14 mouse cellular contexts compared by ENCODE assay signal in the genomic region with DNA sequence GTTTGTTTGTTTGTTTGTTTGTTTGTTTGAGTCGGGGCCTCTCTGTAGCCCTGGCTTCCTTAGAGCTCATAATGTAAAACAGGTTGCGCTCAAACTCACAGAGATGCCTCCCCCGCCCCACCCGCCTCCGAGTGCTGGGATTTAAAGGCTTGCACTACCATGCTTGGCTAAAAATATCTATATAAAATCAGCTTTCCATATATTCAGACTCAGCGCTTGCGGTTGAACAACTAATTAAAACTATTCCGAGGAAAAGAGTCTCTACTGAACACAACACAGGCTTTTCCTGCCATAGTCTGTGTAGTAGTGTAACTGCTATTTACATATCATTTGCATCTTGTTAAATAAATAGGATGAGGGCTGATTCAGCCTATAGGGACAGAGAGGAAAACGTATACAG. TPM values are rescaled to one million over a fixed set of nuclear protein-coding genes. Genes with fewer than 3 reads are reported as not detected.
A peak's percentile ranks its signal among the peaks of the same experiment; 100 is the strongest.
DNase-seq lines count a peak whose midpoint lies in the region; ATAC-seq lines count a peak whose summit lies in the region.
"Had no signal": no experiment of that assay in that cellular context is flagged by ENCODE, and none has a peak within 500 bp of the region (broad histone marks: within the 10 kb centered on the region; RNA-seq: fewer than 3 reads in every experiment).

No protein-coding gene starts in this region.

- no peak for ATAC-seq in granulocyte monocyte progenitor cell, adult 5-6 weeks (replicated peaks; ENCODE audit: poor library complexity, severe bottlenecking)
- ATAC-seq: forebrain, embryonic 13.5 days had no signal

- peak; percentile 17 to 66 for DNase-seq in frontal cortex, postnatal 36 days (ENCODE audit: low spot score in 2 of 2)
- no peak for DNase-seq in frontal cortex, postnatal 25 days (ENCODE audit: low spot score in 2 of 2)
- peak; percentile 60 for DNase-seq in right cerebral cortex, adult 18-20 months
- DNase-seq in right cerebral cortex, postnatal 4 days = no peak
- peak; percentile 48 to 57 for DNase-seq in right cerebral cortex, postnatal 10 days (ENCODE audit: low spot score in 2 of 2)
- DNase-seq in telencephalon, adult 2 months (ENCODE audit: low read depth, low spot score) = peak; percentile 58
- DNase-seq in spleen, adult 18-20 months = no peak
- DNase-seq: adrenal gland, adult 2 months; adrenal gland, postnatal 25 days; cerebellum, adult 2 months; cerebellum, postnatal 10 days; gastrocnemius, postnatal 14 days had no signal

RNA-seq across cellular contexts. Expression of a gene that starts 34.0 kb away (rescaled TPM):
- total RNA-seq in granulocyte monocyte progenitor cell, adult 5-6 weeks (2014; fragmentation: Nextera tagmentation) = not detected in 2 replicates
- total RNA-seq in granulocyte monocyte progenitor cell, adult 5-6 weeks (2017) = not detected in 2 replicates

RNA-seq across cellular contexts. Expression of a gene that starts 46.2 kb away (rescaled TPM):
- total RNA-seq in granulocyte monocyte progenitor cell, adult 5-6 weeks (2014; fragmentation: Nextera tagmentation) = 0.36 and 0.92 TPM in 2 replicates
- 0.05 TPM in 1 of 2 replicates, not detected in the other for total RNA-seq in granulocyte monocyte progenitor cell, adult 5-6 weeks (2017)

Comparison
In these comparisons a context has a peak if more than half of its experiments do, and no peak if none do; other contexts are left out.
1. DNase-seq: peak in frontal cortex, postnatal 36 days (2 of 2), right cerebral cortex, adult 18-20 months (single experiment), right cerebral cortex, postnatal 10 days (2 of 2) and telencephalon, adult 2 months (single experiment); none in frontal cortex, postnatal 25 days (0 of 2), right cerebral cortex, postnatal 4 days (single experiment) and spleen, adult 18-20 months (0 of 2).